Mouse (Mus musculus) olfactory bulb, adult 2 months (tissue): ENCODE measurements at regions not wholly inside any gene's neighbourhood (a gene's known extent, or its start where the extent isn't known, plus 50 kb on each side); places are given as distances from the start of the nearest gene placed in this dataset.
"Not testable (repeated sequence)": the region's sequence is repeated elsewhere in the genome, so short reads cannot be mapped to it uniquely, and the experiment has no call there.

ENCODE experiments used
- CTCF ChIP-seq: fragments of 200-500 bp; IDR thresholded peaks from 2 replicates; pipeline ENCODE4 v1.5.1; 2012; ENCODE audit warnings: low read depth, mild to moderate bottlenecking, low read length, moderate library complexity; ENCODE audit not compliant: insufficient read depth
- POLR2A ChIP-seq: fragments of 200-500 bp; IDR thresholded peaks from 2 replicates; pipeline ENCODE4 v1.6.1; 2012; ENCODE audit warnings: mild to moderate bottlenecking, low read depth, low read length, moderate library complexity; ENCODE audit not compliant: insufficient read depth

- not testable (repeated sequence) for TF ChIP-seq POLR2A, CTCF
Observed at GRCm38 (mm10) chr17:4894756-4895330, 99.3 kb upstream of the Arid1b start.
